Mouse (Mus musculus): ENCODE measurements around the gene 1700113H08Rik. TPM values are rescaled to one million over a fixed set of nuclear protein-coding genes. Genes with fewer than 3 reads are reported as not detected.

The 1700113H08Rik gene
- polyA plus RNA-seq, 1 experiment = not detected

DNA sequence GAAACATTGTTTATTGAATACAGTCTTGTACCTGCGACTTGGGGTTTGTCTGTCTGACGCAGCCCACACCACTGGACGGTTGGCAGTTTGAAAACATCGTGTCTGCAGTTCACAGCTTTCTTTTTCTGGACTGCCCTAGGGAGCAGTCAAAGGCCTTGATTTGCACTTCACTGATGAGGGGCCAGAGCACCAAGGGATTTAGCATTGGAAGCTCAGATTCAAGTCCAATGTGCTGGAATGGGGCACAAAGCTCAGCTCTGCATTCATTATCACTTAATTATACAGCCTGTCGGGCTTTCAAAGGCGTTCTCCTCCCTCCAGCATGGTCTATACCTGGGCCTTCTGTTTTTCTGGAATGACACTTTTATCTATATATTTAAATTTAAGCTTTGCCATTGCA lies 11.4 kb upstream of the 1700113H08Rik start:
- 68% methylated on average over 6 of the region's 6 CpGs for WGBS
- H3K4me1 ChIP-seq (ENCODE audit: control insufficient read depth, insufficient read depth, low read length) = no peaks in the 10 kb centered on the region
- H3K4me3 ChIP-seq (replicated peaks; ENCODE audit: control insufficient read depth, low read depth, low read length) = no peak overlapping the region
- no peak for TF ChIP-seq POLR2A (IDR thresholded peaks at IDR 0.05; ENCODE audit: borderline replicate concordance, control insufficient read depth, low read depth, low read length)
- no peak for TF ChIP-seq CTCF (IDR thresholded peaks at IDR 0.05; ENCODE audit: control insufficient read depth, insufficient read depth, low read length)
- no peak overlapping the region for H3K27ac ChIP-seq (ENCODE audit: control insufficient read depth, insufficient read depth, low read depth, low read length, poor library complexity)

- TF ChIP-seq POLR2A (IDR thresholded peaks at IDR 0.05; ENCODE audit: borderline replicate concordance, control insufficient read depth, low read depth, low read length) (no peak), CTCF (IDR thresholded peaks at IDR 0.05; ENCODE audit: control insufficient read depth, insufficient read depth, low read length) (peak; percentile 47; the same call in 1 of the 2 replicates)
- WGBS = 78% methylated on average over 10 of the region's 10 CpGs
Measured at GRCm38 (mm10) chr10:87046931-87047468, 10.8 kb upstream of the 1700113H08Rik start.

GRCm38 (mm10) chr10:87049179-87049578 lies 8.7 kb upstream of the 1700113H08Rik start:
- Histone ChIP-seq H3K27ac (ENCODE audit: control insufficient read depth, insufficient read depth, low read depth, low read length, poor library complexity) (no peak overlapping the region), H3K4me3 (replicated peaks; ENCODE audit: control insufficient read depth, low read depth, low read length) (no peak overlapping the region), H3K4me1 (ENCODE audit: control insufficient read depth, insufficient read depth, low read length) (no peaks in the 10 kb centered on the region)
- TF ChIP-seq POLR2A (IDR thresholded peaks at IDR 0.05; ENCODE audit: borderline replicate concordance, control insufficient read depth, low read depth, low read length) (no peak), CTCF (IDR thresholded peaks at IDR 0.05; ENCODE audit: control insufficient read depth, insufficient read depth, low read length) (no peak)
- 70% methylated on average over 3 of the region's 3 CpGs for WGBS

More at GRCm38 (mm10) chr10:87046931-87047468, 10.8 kb upstream of the 1700113H08Rik start:
- no peak overlapping the region for H3K27ac ChIP-seq (ENCODE audit: control insufficient read depth, insufficient read depth, low read depth, low read length, poor library complexity)
- H3K4me1 ChIP-seq (ENCODE audit: control insufficient read depth, insufficient read depth, low read length) = no peaks in the 10 kb centered on the region
- no peak overlapping the region for H3K4me3 ChIP-seq (replicated peaks; ENCODE audit: control insufficient read depth, low read depth, low read length)

- H3K27ac ChIP-seq (ENCODE audit: control insufficient read depth, insufficient read depth, low read depth, low read length, poor library complexity) = no peak overlapping the region
- H3K4me3 ChIP-seq (replicated peaks; ENCODE audit: control insufficient read depth, low read depth, low read length) = no peak overlapping the region
- TF ChIP-seq POLR2A (IDR thresholded peaks at IDR 0.05; ENCODE audit: borderline replicate concordance, control insufficient read depth, low read depth, low read length) (no peak), CTCF (IDR thresholded peaks at IDR 0.05; ENCODE audit: control insufficient read depth, insufficient read depth, low read length) (no peak)
- 67% methylated on average over 4 of the region's 4 CpGs for WGBS
- no peaks in the 10 kb centered on the region for H3K4me1 ChIP-seq (ENCODE audit: control insufficient read depth, insufficient read depth, low read length)
Measured at GRCm38 (mm10) chr10:87051714-87052113, 6.1 kb upstream of the 1700113H08Rik start.

- Histone ChIP-seq H3K27ac (ENCODE audit: control insufficient read depth, insufficient read depth, low read depth, low read length, poor library complexity) (no peak overlapping the region), H3K4me1 (ENCODE audit: control insufficient read depth, insufficient read depth, low read length) (no peaks in the 10 kb centered on the region), H3K4me3 (replicated peaks; ENCODE audit: control insufficient read depth, low read depth, low read length) (no peak overlapping the region)
- WGBS = 4% methylated on average over 34 of the region's 34 CpGs
- TF ChIP-seq POLR2A (IDR thresholded peaks at IDR 0.05; ENCODE audit: borderline replicate concordance, control insufficient read depth, low read depth, low read length) (no peak), CTCF (IDR thresholded peaks at IDR 0.05; ENCODE audit: control insufficient read depth, insufficient read depth, low read length) (no peak)
Measured at GRCm38 (mm10) chr10:87058251-87058925, 543 bp downstream of the 1700113H08Rik start.

DNA sequence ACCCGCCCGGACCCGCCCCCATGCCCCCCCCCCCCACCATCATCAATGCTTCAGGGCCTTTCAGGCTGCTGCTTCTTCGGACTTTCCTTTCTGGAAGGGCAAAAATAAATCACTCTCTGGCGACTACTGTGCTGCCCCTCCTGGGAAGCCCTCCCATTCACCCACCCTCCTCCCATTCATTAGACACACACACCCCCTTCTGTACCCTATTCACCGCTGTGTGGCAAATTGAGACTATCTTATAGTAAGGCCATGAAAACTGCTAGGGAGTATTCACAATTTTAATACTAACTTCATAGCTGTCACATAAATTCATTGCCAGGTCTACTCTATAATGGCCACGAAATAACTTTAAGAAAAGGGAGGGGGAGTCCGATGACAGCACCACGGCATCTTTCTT lies 1.1 kb downstream of the 1700113H08Rik start:
- Histone ChIP-seq H3K27ac (ENCODE audit: control insufficient read depth, insufficient read depth, low read depth, low read length, poor library complexity) (no peak overlapping the region), H3K4me1 (ENCODE audit: control insufficient read depth, insufficient read depth, low read length) (no peaks in the 10 kb centered on the region), H3K4me3 (replicated peaks; ENCODE audit: control insufficient read depth, low read depth, low read length) (no peak overlapping the region)
- no peak for TF ChIP-seq CTCF (IDR thresholded peaks at IDR 0.05; ENCODE audit: control insufficient read depth, insufficient read depth, low read length)
- TF ChIP-seq POLR2A (IDR thresholded peaks at IDR 0.05; ENCODE audit: borderline replicate concordance, control insufficient read depth, low read depth, low read length) = no peak
- WGBS = 37% methylated on average over 9 of the region's 9 CpGs

DNA sequence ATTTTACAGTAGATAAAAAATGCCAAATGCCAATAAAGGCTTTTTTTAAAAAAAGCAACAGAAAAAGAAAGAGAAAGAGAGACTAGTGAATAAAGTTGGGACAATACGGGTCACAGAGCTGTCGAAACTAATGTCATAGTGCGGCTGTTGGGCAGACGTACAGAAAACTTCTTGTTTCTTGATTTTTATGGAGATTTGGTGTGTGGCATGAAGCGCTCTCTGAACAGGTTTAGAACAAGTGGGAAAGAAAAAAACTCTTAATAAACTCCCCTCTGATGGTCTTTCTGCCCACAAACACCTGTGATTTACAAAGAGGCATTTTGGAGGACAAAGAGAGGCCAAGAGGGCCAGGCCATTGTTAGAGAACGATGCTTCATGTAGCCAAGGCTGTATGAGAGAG lies 1.6 kb downstream of the 1700113H08Rik start:
- 73% methylated on average over 6 of the region's 6 CpGs for WGBS
- Histone ChIP-seq H3K27ac (ENCODE audit: control insufficient read depth, insufficient read depth, low read depth, low read length, poor library complexity) (no peak overlapping the region), H3K4me1 (ENCODE audit: control insufficient read depth, insufficient read depth, low read length) (no peaks in the 10 kb centered on the region), H3K4me3 (replicated peaks; ENCODE audit: control insufficient read depth, low read depth, low read length) (no peak overlapping the region)
- TF ChIP-seq POLR2A (IDR thresholded peaks at IDR 0.05; ENCODE audit: borderline replicate concordance, control insufficient read depth, low read depth, low read length) (no peak), CTCF (IDR thresholded peaks at IDR 0.05; ENCODE audit: control insufficient read depth, insufficient read depth, low read length) (no peak)

GRCm38 (mm10) chr10:87084236-87084635 lies 26.4 kb downstream of the 1700113H08Rik start:
- Histone ChIP-seq H3K4me1 (ENCODE audit: control insufficient read depth, insufficient read depth, low read length) (no peaks in the 10 kb centered on the region), H3K4me3 (replicated peaks; ENCODE audit: control insufficient read depth, low read depth, low read length) (no peak overlapping the region), H3K27ac (ENCODE audit: control insufficient read depth, insufficient read depth, low read depth, low read length, poor library complexity) (no peak overlapping the region)
- no peak for TF ChIP-seq CTCF (IDR thresholded peaks at IDR 0.05; ENCODE audit: control insufficient read depth, insufficient read depth, low read length)
- TF ChIP-seq POLR2A (IDR thresholded peaks at IDR 0.05; ENCODE audit: borderline replicate concordance, control insufficient read depth, low read depth, low read length) = no peak
- 82% methylated on average over 6 of the region's 6 CpGs for WGBS

Data from bone marrow, adult 2 months (tissue).